Mouse (Mus musculus) cerebellum, adult 2 months (tissue): ENCODE results near the gene Plcl2.

ENCODE experiments used
- CTCF ChIP-seq: fragments of 200-500 bp; IDR thresholded peaks from 2 replicates; pipeline ENCODE4 v1.5.1; 2011; ENCODE audit warnings: low read depth, mild to moderate bottlenecking, control low read depth, low read length, moderate library complexity, borderline replicate concordance; ENCODE audit not compliant: insufficient read depth
- POLR2A ChIP-seq: fragments of 200-500 bp; IDR thresholded peaks from 2 replicates; pipeline ENCODE4 v1.6.1; 2011; ENCODE audit warnings: low read length, control low read depth, borderline replicate concordance; ENCODE audit not compliant: insufficient read depth

- TF ChIP-seq CTCF (no peak), POLR2A (no peak)
Observed at GRCm38 (mm10) chr17:50491496-50491895, 17.7 kb upstream of the Plcl2 start.
